Mouse (Mus musculus) heart, embryonic 11.5 days (tissue): Measurements from ENCODE around the gene Ptprf. TPM values are rescaled to one million over a fixed set of nuclear protein-coding genes. Genes with fewer than 3 reads are reported as not detected.

Experiments
- ATAC-seq: fragments of 200-750 bp; cut with Nextera tagmentation; replicated peaks from 2 replicates; pipeline ENCODE4 v1.8.0; 2017; ENCODE audit warnings: moderate library complexity; ENCODE audit not compliant: insufficient number of reproducible peaks, low FRiP score, low TSS enrichment
- H3K27ac ChIP-seq: fragments of 300-500 bp; sonication (generic); 2 replicates; pipeline ENCODE4 v1.5.1; 2014; ENCODE audit warnings: mild to moderate bottlenecking, low read depth, low read length
- H3K27me3 ChIP-seq: fragments of 300-500 bp; sonication (generic); 2 replicates; pipeline ENCODE4 v1.6.1; 2014; ENCODE audit warnings: mild to moderate bottlenecking, low read length, mixed read lengths; ENCODE audit not compliant: control insufficient read depth, insufficient read depth
- H3K36me3 ChIP-seq: fragments of 300-500 bp; sonication (generic); 2 replicates; pipeline ENCODE4 v1.6.1; 2014; ENCODE audit warnings: mild to moderate bottlenecking, low read length, moderate library complexity, mixed read lengths; ENCODE audit not compliant: control insufficient read depth, insufficient read depth
- H3K4me1 ChIP-seq: fragments of 300-500 bp; sonication (generic); 2 replicates; pipeline ENCODE4 v1.6.1; 2014; ENCODE audit warnings: low read length; ENCODE audit not compliant: control insufficient read depth, insufficient read depth
- H3K4me2 ChIP-seq: fragments of 300-500 bp; sonication (generic); 2 replicates; pipeline ENCODE4 v1.6.1; 2014; ENCODE audit warnings: mild to moderate bottlenecking, moderate library complexity
- H3K4me3 ChIP-seq: fragments of 300-500 bp; sonication (generic); 2 replicates; pipeline ENCODE4 v1.5.1; 2014; ENCODE audit warnings: low read depth, low read length
- H3K9ac ChIP-seq: fragments of 300-500 bp; sonication (generic); 2 replicates; pipeline ENCODE4 v1.6.1; 2014; ENCODE audit warnings: mild to moderate bottlenecking, low read depth, low read length, moderate library complexity
- H3K9me3 ChIP-seq: fragments of 300-500 bp; sonication (generic); replicated peaks from 2 replicates; pipeline ENCODE4 v1.6.1; 2016; ENCODE audit warnings: low read length; ENCODE audit not compliant: control insufficient read depth
- WGBS: fragments of 180-500 bp; shearing (Covaris S2); extraction: QIAGEN DNeasy Blood & Tissue Kit; methylation state at CpG from one replicate; pipeline ENCODE4 v1.1.7; 2014; ENCODE audit not compliant: insufficient replicate concordance; 5-methylcytosine and 5-hydroxymethylcytosine counted together
- polyA plus RNA-seq: library from polyadenylated mRNA; unstranded; fragments of >200 nt; fragmentation: Nextera tagmentation; extraction: Ambion mirVana; gene quantifications from 2 replicates; pipeline ENCODE4 v1.2.1, GENCODE M21; 2014

The Ptprf gene
- polyA plus RNA-seq, 1 experiment from 2014 or later, result 24.5 TPM

DNA sequence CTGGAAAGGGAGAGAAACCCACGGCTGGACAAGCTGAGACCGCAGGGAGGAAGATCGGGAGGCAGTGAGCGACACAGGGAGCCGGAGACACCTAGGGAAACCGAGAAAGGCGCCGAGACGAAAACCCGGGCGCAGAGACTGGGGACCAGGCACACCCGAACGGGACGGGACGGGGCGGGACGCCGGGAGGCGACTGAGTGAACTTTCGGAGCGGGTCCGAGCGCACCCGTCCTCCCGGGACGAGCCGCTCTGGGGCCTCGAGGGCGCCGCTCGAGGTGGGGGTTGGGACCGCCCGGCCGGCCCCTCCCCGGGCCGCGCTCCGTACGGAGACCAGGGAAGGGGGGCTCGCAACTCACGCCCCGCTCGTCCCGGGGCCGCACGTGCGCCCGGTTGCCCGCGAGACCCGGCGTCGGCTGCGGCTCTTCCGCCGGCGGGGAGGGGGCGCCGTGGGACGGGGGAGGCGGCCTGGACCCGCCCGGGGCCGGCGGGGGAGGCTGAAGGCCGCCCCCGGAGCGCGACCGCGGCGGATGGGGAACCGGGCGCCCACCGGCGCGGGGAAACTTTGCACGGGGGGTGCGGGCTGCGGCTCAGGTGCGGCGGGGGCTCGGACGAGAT is 682 bp downstream of the Ptprf start:
- peak; percentile 56; the same call in 1 of the 2 replicates for ATAC-seq

DNA sequence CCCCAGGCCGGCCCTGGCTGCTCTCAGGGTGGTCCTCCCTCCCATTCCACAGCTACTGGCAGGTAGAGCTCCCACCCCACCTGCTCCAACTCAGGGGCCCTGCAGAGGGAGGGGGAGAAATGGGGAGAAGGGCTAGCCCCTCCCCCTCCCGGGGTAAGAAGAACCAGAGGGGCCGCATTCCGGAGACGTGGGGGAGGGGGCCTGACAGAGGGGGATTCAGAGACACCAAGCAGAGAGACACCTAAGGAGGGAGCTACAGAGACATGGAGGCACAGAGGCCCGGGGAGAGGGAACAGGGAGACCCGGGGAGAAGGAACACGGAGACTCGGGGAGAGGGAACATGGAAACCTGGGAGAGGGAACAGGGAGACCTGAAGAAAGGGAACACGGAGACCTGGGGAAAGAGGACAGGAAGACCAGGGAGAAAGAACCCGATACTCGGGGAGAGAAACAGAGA is 1.2 kb downstream of the Ptprf start:
- no peaks in the 10 kb centered on the region for H3K9me3 ChIP-seq
- H3K4me1 ChIP-seq, result peaks cover 20% of the 10 kb centered on the region
- peak overlapping the region; percentile 91 for H3K9ac ChIP-seq
- no peaks in the 10 kb centered on the region for H3K36me3 ChIP-seq
- H3K27me3 ChIP-seq, result no peaks in the 10 kb centered on the region
- peak overlapping the region; percentile 94 for H3K4me3 ChIP-seq
- ATAC-seq, result no peak
- peak overlapping the region; percentile 81 for H3K27ac ChIP-seq
- WGBS, result 2% methylated on average over 12 of the region's 12 CpGs
- H3K4me2 ChIP-seq, result peak overlapping the region; percentile 83

More for the DNA sequence above, 682 bp downstream of the Ptprf start:
- Histone ChIP-seq H3K4me2 (peak overlapping the region; percentile 83), H3K4me3 (peak overlapping the region; percentile 94), H3K9ac (peak overlapping the region; percentile 91), H3K36me3 (no peaks in the 10 kb centered on the region), H3K9me3 (no peaks in the 10 kb centered on the region), H3K27me3 (no peaks in the 10 kb centered on the region), H3K4me1 (peaks cover 16% of the 10 kb centered on the region), H3K27ac (peak overlapping the region; percentile 81)
- 0% methylated on average over 45 of the region's 84 CpGs for WGBS

DNA sequence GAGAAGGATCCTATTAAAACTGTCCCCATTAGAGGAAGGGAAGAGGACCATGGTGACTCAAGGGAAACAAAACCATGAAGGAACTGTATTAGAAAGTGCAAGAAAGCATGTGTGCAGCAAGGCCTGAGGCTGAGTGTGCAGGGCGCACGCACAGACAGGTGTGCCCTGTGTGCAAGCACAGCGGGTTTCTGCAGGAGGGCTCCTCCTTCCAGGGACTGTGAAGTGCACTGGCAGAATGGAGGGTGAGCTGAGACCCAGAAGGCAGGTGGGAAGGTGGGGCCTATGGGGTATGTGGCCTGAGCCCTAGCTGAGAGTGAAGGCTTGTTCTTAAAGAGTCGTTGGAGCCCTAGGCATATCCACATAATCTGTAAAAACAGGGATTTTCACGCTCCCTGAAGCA is 1.9 kb downstream of the Ptprf start:
- WGBS, result 56% methylated on average over 5 of the region's 5 CpGs
- ATAC-seq, result no peak
- no peaks in the 10 kb centered on the region for H3K36me3 ChIP-seq
- H3K9ac ChIP-seq, result peak overlapping the region; percentile 24; the same call in 1 of the 2 replicates
- no peaks in the 10 kb centered on the region for H3K9me3 ChIP-seq
- H3K4me3 ChIP-seq, result peak overlapping the region; percentile 94; the same call in 1 of the 2 replicates
- H3K4me2 ChIP-seq, result peak overlapping the region; percentile 83
- H3K27me3 ChIP-seq, result no peaks in the 10 kb centered on the region
- peaks cover 22% of the 10 kb centered on the region for H3K4me1 ChIP-seq
- H3K27ac ChIP-seq, result no peak overlapping the region

DNA sequence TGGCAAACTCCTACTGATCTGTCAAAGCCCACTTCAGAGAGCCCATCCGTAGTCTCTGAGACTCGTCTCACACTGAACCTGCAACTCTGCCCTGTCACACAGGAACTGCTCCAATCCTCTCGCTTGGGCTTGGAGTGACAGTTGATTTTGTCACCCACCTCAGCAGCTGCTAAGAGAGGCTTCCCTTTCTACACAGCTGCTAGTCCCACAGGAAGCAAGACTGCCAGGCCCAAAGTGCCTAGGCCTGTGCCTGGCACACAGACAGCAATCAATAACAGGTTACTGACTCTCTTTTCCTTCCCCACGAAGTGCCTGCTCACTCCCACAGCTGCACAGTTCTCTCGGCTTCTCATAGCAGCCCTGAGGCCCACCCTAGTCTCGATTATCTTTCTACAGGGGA is 2.7 kb downstream of the Ptprf start:
- H3K9me3 ChIP-seq, result no peaks in the 10 kb centered on the region
- H3K9ac ChIP-seq, result no peak overlapping the region
- H3K4me3 ChIP-seq, result no peak overlapping the region
- 0 out of 2 replicates have a peak, but pooled peaks cover under 1% of the 10 kb centered on the region for H3K36me3 ChIP-seq
- no peak overlapping the region for H3K27ac ChIP-seq
- no peaks in the 10 kb centered on the region for H3K27me3 ChIP-seq
- no peak for ATAC-seq
- H3K4me2 ChIP-seq, result no peak overlapping the region
- peaks cover 22% of the 10 kb centered on the region for H3K4me1 ChIP-seq
- 76% methylated on average over 6 of the region's 6 CpGs for WGBS

DNA sequence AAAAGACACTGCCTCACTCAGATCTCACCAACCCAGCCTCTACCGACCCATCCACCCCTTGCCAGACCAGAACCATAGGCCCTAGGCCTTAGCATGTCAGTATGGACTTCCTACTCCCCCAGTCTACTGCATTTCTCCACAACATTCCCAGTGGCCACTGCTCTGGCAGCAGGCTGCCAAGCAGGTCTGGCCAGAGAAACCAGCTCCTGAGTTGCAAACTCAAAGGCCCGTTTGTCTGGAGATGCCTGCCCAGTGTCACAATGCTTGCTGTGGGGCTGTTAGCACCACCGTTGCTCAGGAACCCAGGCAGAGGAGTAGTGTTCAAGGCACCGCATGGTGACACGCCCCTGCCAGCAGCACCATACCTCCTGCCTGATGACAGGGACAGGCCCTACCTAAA is 5.0 kb downstream of the Ptprf start:
- H3K9me3 ChIP-seq, result no peaks in the 10 kb centered on the region
- ATAC-seq, result no peak
- no peak overlapping the region for H3K9ac ChIP-seq
- H3K36me3 ChIP-seq, result 0 out of 2 replicates have a peak, but pooled peaks cover 2% of the 10 kb centered on the region
- no peaks in the 10 kb centered on the region for H3K27me3 ChIP-seq
- H3K4me3 ChIP-seq, result no peak overlapping the region
- no peak overlapping the region for H3K27ac ChIP-seq
- no peak overlapping the region for H3K4me2 ChIP-seq
- peaks cover 30% of the 10 kb centered on the region for H3K4me1 ChIP-seq
- WGBS, result 75% methylated on average over 5 of the region's 5 CpGs

- Histone ChIP-seq H3K36me3 (0 out of 2 replicates have a peak, but pooled peaks cover 2% of the 10 kb centered on the region), H3K9ac (no peak overlapping the region)
Observed at GRCm38 (mm10) chr4:118282182-118282562, 9.0 kb downstream of the Ptprf start.

GRCm38 (mm10) chr4:118281444-118282181 is 9.6 kb downstream of the Ptprf start:
- H3K4me2 ChIP-seq, result no peak overlapping the region
- 0 out of 2 replicates have a peak, but pooled peaks cover 2% of the 10 kb centered on the region for H3K36me3 ChIP-seq
- no peak overlapping the region for H3K27ac ChIP-seq
- H3K4me3 ChIP-seq, result no peak overlapping the region
- H3K4me1 ChIP-seq, result peaks cover 39% of the 10 kb centered on the region
- no peak overlapping the region for H3K9ac ChIP-seq
- no peak for ATAC-seq
- no peaks in the 10 kb centered on the region for H3K9me3 ChIP-seq
- no peaks in the 10 kb centered on the region for H3K27me3 ChIP-seq
- 70% methylated on average over 13 of the region's 13 CpGs for WGBS

More at GRCm38 (mm10) chr4:118282182-118282562, 9.0 kb downstream of the Ptprf start:
- Histone ChIP-seq H3K27me3 (no peaks in the 10 kb centered on the region), H3K4me1 (peaks cover 33% of the 10 kb centered on the region), H3K4me3 (no peak overlapping the region), H3K27ac (no peak overlapping the region), H3K4me2 (no peak overlapping the region), H3K9me3 (no peaks in the 10 kb centered on the region)
- ATAC-seq, result no peak
- WGBS, result 41% methylated on average over 1 of the region's 1 CpGs

DNA sequence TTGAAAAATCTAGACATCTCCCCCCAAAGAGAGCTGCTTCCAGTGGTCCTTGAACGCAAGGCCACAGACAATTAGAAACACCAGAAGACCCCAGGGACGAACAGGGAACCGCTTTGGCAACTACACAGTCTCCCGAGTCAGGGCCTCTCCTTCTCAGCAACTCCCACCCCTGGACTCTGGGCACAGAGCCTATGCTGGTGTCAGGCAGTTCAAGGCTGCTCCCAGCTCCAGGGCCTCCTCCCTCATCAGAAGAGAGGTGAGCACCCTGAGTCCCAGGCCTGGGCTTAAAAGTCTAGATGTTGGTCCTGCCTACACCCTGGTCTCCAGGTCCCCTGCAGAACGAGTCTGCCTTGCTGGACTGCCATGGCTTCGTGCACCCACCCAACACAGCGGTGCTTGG is 10.7 kb downstream of the Ptprf start:
- no peak for ATAC-seq
- Histone ChIP-seq H3K27ac (no peak overlapping the region), H3K4me2 (no peak overlapping the region), H3K9ac (no peak overlapping the region), H3K4me1 (peaks cover 46% of the 10 kb centered on the region), H3K9me3 (no peaks in the 10 kb centered on the region), H3K4me3 (no peak overlapping the region), H3K27me3 (no peaks in the 10 kb centered on the region), H3K36me3 (0 out of 2 replicates have a peak, but pooled peaks cover 2% of the 10 kb centered on the region)
- 83% methylated on average over 7 of the region's 7 CpGs for WGBS
